In the genomic region with DNA sequence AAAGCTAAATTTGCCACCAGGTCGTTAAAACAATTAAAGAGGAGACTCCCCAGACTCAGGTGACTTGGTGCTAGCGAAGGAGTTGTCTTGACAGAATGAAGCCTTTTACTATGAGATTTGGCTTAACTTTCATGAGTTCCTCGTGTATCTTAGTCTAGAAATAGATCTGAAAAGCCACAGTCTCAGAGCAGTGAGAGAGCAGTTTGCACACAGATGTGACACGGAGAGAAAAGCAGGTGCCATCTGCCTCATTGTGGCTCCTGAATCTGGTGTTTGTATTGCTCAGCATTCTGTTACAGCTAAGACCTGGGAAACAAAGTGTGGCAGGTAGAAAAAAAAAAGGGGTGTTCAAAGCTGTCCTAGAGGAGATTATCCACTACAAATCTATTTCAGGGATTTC, we compare ENCODE assay signal across 25 mouse cellular contexts.
"Had no signal": no experiment of that assay in that cellular context is flagged by ENCODE, and none has a peak within 500 bp of the region (broad histone marks: within the 10 kb centered on the region; RNA-seq: fewer than 3 reads in every experiment).

No protein-coding gene starts in this region.

- H3K27me3 ChIP-seq: heart, embryonic 12.5 days; hindbrain, embryonic 12.5 days; intestine, embryonic 15.5 days; limb, embryonic 13.5 days; limb, embryonic 15.5 days; liver, embryonic 12.5 days had no signal

- H3K4me1 ChIP-seq: heart, embryonic 10.5 days; heart, embryonic 12.5 days; hindbrain, embryonic 10.5 days; hindbrain, embryonic 12.5 days; intestine, embryonic 15.5 days; limb, embryonic 13.5 days; limb, embryonic 15.5 days; liver, embryonic 12.5 days had no signal

- ATAC-seq: hindbrain, embryonic 16.5 days; inflammation-experienced regulatory T-cells, adult 6 months; intestine, embryonic 15.5 days; intestine, postnatal 0 days; liver, embryonic 12.5 days had no signal

- H3K4me3 ChIP-seq: gastrocnemius, adult 2 months; heart, embryonic 10.5 days; heart, embryonic 12.5 days; hindbrain, embryonic 10.5 days; hindbrain, embryonic 12.5 days; intestine, embryonic 15.5 days; limb, embryonic 13.5 days; limb, embryonic 15.5 days; liver, embryonic 12.5 days had no signal

- H3K4me2 ChIP-seq: heart, embryonic 12.5 days; hindbrain, embryonic 12.5 days; hindbrain, embryonic 14.5 days; intestine, embryonic 15.5 days; limb, embryonic 13.5 days; limb, embryonic 15.5 days; liver, embryonic 12.5 days had no signal

- H3K9me3 ChIP-seq: heart, embryonic 10.5 days; heart, embryonic 12.5 days; hindbrain, embryonic 10.5 days; hindbrain, embryonic 12.5 days; intestine, embryonic 15.5 days; limb, embryonic 13.5 days; limb, embryonic 15.5 days; liver, embryonic 12.5 days had no signal

- H3K9ac ChIP-seq: heart, embryonic 12.5 days; hindbrain, embryonic 12.5 days; hindbrain, embryonic 14.5 days; intestine, embryonic 15.5 days; limb, embryonic 13.5 days; limb, embryonic 15.5 days; liver, embryonic 12.5 days; liver, embryonic 14.5 days had no signal

- DNase-seq: gastrocnemius, adult 2 months; gastrocnemius, postnatal 10 days; gastrocnemius, postnatal 25 days; heart, adult 18-20 months; heart, postnatal 10 days; heart, postnatal 4 days; kidney, adult 18-20 months; kidney, adult 8-10 months; kidney, postnatal 10 days; kidney, postnatal 25 days; kidney, postnatal 4 days; left cerebral cortex, postnatal 4 days had no signal

- H3K27ac ChIP-seq: gastrocnemius, adult 2 months; heart, embryonic 10.5 days; hindbrain, embryonic 10.5 days; hindbrain, embryonic 12.5 days; hindbrain, embryonic 14.5 days; intestine, embryonic 15.5 days; limb, embryonic 13.5 days; limb, embryonic 15.5 days; liver, embryonic 12.5 days; liver, embryonic 14.5 days had no signal

- H3K36me3 ChIP-seq: heart, embryonic 10.5 days; heart, embryonic 12.5 days; hindbrain, embryonic 10.5 days; hindbrain, embryonic 12.5 days; intestine, embryonic 15.5 days; limb, embryonic 13.5 days; limb, embryonic 15.5 days; liver, embryonic 12.5 days had no signal
